Mouse (Mus musculus) cerebellum, adult (tissue): ENCODE measurements around the gene Mgat3.

Experiments used
- ATAC-seq: cut with Nextera tagmentation; 2 replicates; pipeline ENCODE4 v1.9.2; 2017; ENCODE audit warnings: mild to moderate bottlenecking, moderate library complexity, mixed read lengths; ENCODE audit not compliant: insufficient number of reproducible peaks, low FRiP score, low TSS enrichment

The Mgat3 gene

GRCm38 (mm10) chr15:80256242-80256641 is 82.7 kb downstream of the Mgat3 start:
- ATAC-seq, result no peak

DNA sequence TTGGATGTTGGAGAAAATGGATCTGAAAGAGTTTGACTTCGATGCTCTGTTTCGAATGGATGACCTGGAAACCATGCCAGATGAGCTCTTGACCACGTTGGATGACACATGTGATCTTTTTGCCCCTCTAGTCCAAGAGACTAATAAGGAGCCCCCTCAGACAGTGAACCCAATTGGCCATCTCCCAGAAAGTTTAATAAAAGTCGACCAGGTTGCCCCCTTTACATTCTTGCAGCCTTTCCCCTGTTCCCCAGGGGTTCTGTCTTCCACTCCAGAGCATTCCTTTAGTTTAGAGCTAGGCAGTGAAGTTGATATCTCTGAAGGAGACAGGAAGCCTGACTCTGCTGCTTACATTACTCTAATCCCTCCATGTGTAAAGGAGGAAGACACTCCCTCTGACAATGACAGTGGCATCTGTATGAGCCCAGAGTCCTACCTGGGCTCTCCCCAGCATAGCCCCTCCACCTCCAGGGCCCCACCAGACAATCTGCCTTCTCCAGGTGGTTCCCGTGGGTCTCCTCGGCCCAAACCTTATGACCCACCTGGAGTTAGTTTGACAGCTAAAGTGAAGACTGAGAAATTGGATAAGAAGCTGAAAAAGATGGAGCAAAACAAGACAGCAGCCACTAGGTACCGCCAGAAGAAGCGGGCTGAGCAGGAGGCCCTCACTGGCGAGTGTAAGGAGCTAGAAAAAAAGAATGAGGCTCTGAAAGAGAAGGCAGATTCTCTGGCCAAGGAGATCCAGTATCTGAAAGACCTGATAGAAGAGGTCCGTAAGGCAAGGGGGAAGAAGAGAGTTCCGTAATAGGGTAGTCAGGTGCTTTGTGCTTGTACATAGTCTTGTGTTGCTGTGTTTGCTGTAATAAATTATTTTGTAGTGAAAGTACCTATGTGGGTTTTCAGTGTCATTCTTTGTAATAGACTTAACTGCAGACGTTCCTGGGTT is 83.4 kb downstream of the Mgat3 start:
- ATAC-seq, result no peak

DNA sequence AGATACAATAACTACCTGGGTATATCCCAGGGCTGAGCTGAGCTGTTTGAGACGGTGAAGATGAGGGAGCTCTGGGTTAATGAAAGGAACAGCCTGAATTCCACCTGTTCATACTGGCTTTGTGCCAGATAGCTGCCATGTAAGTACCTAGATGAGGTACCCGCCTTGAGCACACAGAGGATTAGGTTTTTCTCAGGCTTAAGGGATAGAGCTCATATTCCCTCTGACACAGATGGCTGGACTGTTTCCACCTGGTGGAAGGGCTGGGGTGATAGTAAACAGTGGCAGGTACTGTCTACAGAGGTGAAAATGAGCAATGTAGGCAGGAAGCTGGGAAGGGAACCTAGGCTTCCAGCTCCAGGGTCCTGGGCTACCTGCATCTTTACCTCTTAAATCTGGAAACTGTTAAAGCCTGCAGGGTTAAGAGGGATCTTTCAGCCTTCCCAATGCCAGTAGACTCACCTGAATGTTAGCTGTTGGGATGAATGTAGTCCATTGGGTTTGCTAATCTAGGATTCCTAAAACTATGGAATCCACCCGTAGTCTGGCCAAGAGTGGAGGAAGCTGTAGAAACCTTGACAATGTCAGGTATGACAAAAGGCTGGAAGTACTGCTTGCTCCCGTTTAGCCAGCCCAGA is 84.2 kb downstream of the Mgat3 start:
- ATAC-seq, result no peak

DNA sequence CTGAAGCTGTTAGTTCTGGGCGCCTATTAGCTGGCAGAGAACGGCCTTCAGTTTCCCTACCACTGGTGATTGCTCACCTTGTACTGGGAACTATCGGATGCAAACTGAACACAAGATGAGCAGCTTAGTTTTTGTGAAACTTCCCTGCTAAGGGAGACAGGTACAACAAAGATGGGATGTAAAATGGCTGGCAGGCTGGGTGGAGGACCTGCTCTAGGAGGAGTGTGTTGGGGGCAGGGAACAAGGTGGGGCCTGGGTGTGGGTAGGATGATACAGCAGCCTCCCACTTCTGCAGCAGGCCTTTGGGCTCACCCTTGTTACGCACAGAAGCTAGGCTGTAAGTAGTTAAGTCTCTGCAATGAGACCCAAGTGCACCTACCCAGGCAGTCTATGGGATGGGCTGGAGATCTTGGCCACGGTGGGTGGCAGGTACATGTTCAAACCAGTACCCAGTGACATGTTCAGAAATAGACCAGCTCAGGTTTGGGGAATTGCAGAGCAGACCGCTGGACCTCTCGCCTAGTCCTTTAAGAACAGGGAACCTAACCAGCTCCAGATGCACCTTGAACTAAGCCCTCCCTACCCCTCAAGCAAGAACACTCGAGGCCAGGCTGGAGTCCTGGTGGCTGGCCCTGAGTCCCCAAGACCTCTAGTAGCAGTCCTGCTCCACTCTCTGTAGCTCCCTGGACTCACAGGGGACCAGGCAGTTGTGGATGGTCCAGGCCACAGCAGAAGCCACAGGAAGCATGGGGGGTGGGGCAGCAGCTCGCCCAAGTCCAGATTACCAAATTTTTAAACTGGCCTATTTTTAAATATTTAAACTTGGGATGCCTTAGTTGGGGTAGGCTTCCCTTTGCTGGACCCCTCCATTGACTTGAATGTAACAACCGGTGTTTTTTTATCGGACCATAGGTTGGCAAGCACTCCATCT is 85.0 kb downstream of the Mgat3 start:
- ATAC-seq, result no peak

DNA sequence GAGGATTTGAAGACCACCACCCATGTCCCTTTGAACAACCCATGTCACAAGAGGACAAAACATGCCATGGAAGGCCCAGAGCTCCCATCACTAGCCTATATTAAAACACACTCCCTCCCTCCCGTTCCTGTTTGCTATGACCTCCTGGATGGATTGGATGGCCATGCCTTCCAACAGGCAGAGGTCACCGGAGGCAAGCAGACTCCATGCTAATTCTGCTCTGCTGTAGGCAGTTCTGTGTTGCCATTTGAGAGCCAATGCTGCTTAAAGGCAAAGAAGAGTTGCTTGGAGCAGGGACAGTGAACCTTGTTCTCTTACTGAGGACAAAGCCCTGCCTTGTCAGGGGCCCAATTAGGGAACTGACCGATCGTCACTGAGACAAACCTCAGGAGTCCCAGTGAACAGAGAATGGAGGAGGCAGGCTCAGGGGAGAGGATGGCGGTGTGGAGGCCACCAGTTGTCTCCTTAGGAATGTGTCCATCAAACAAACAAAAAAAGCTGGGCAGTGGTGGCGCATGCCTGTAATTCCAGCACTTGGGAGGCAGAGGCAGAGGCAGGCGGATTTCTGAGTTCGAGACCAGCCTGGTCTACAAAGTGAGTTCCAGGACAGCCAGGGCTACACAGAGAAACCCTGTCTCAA is 86.0 kb downstream of the Mgat3 start:
- ATAC-seq, result no peak

- 0 out of 2 replicates have a peak, but pooled peaks have one; percentile 37 for ATAC-seq
Observed at GRCm38 (mm10) chr15:80260677-80261076, 87.2 kb downstream of the Mgat3 start.

- no peak for ATAC-seq
Observed at GRCm38 (mm10) chr15:80261100-80261499, 87.6 kb downstream of the Mgat3 start.

- peak; percentile 75 for ATAC-seq
Observed at GRCm38 (mm10) chr15:80263610-80264575, 90.4 kb downstream of the Mgat3 start, which contains the start of gene Rps19bp1. TSS of gene Rps19bp1 (minus strand) at chr15:80264315.
